Mouse (Mus musculus): ENCODE results near the gene Dctn2. TPM values are rescaled to one million over a fixed set of nuclear protein-coding genes. Genes with fewer than 3 reads are reported as not detected.
"Not testable (repeated sequence)": the region's sequence is repeated elsewhere in the genome, so short reads cannot be mapped to it uniquely, and the experiment has no call there.

Dctn2 gene
- polyA plus RNA-seq, 1 experiment from 2014 or later: 150 TPM

GRCm38 (mm10) chr10:127311476-127312355 lies 45.5 kb downstream of the Dctn2 start, which contains the start of gene Mars:
Gene Mars (minus strand): TSS chr10:127311786.
- Histone ChIP-seq H3K27me3 (replicated peaks) (no peaks in the 10 kb centered on the region), H3K4me3 (replicated peaks) (peak within 1 kb of the TSS; percentile 75), H3K9me3 (no peaks in the 10 kb centered on the region), H3K27ac (peak within 1 kb of the TSS; percentile 62), H3K4me1 (replicated peaks) (peaks cover 8% of the 10 kb centered on the region), H3K9ac (peak within 1 kb of the TSS; percentile 87), H3K4me2 (replicated peaks) (peak within 1 kb of the TSS; percentile 75), H3K36me3 (peaks cover 24% of the 10 kb centered on the region)
- under 1% methylated on average over 65 of the region's 65 CpGs for WGBS
- ATAC-seq: peak; percentile 97

DNA sequence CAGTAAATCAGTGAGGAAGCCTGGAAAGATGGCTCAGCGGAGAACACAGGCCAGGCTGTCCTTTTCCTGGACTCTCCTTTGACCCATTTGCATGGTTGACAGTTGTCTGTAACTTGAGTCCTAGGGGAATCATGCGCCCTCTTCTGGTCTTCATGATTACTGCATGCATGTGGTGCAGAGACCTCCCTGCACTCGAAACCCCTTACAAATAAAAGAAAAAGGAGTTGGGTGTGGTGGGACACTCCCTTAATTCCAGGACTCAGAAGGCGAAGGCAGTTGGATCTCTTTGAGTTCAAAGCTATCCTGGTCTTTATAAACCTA lies 46.1 kb downstream of the Dctn2 start:
- peaks cover 20% of the 10 kb centered on the region for H3K36me3 ChIP-seq
- peaks cover 8% of the 10 kb centered on the region for H3K4me1 ChIP-seq (replicated peaks)
- peak overlapping the region; percentile 75 for H3K4me3 ChIP-seq (replicated peaks)
- peak overlapping the region; percentile 62 for H3K27ac ChIP-seq
- ATAC-seq: peak; percentile 51
- no peaks in the 10 kb centered on the region for H3K9me3 ChIP-seq
- H3K9ac ChIP-seq: peak overlapping the region; percentile 42
- peak overlapping the region; percentile 75 for H3K4me2 ChIP-seq (replicated peaks)
- WGBS: 0% methylated on average over 4 of the region's 4 CpGs
- H3K27me3 ChIP-seq (replicated peaks): no peaks in the 10 kb centered on the region

DNA sequence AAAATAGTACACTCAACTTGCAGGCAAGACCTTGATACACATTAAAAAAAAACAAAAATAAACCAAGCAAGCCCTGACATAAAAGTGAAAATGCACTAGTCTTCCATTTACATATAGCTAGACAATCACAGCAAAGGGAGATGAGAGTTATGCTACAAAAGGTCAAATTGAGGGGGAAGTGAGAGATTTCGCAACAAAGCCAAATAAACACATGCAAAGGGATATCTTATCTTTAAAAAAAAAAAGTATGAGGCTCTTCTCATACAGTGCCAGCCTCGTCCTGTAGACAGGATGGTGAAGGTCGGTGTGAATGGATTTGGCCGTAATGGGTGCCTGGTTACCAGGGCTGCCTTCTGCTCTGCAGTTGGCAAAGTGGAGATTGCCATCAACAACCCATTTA lies 46.7 kb downstream of the Dctn2 start:
- Histone ChIP-seq H3K27me3 (replicated peaks) (no peaks in the 10 kb centered on the region), H3K4me3 (replicated peaks) (no peak overlapping the region), H3K36me3 (peaks cover 14% of the 10 kb centered on the region), H3K9ac (no peak overlapping the region), H3K4me2 (replicated peaks) (no peak overlapping the region), H3K9me3 (no peaks in the 10 kb centered on the region), H3K4me1 (replicated peaks) (peaks cover 8% of the 10 kb centered on the region), H3K27ac (no peak overlapping the region)
- 66% methylated on average over 4 of the region's 4 CpGs for WGBS
- no peak for ATAC-seq

- H3K27me3 ChIP-seq (replicated peaks); H3K4me1 ChIP-seq (replicated peaks); H3K4me3 ChIP-seq (replicated peaks); ATAC-seq; H3K27ac ChIP-seq; H3K9me3 ChIP-seq; H3K36me3 ChIP-seq; H3K4me2 ChIP-seq (replicated peaks); H3K9ac ChIP-seq: not testable (repeated sequence)
- WGBS: 91% methylated on average over 5 of the region's 5 CpGs
Observed at GRCm38 (mm10) chr10:127313516-127313915, 47.3 kb downstream of the Dctn2 start.

GRCm38 (mm10) chr10:127314950-127315349 lies 48.8 kb downstream of the Dctn2 start:
- ATAC-seq; H3K36me3 ChIP-seq; H3K27me3 ChIP-seq (replicated peaks); H3K9me3 ChIP-seq; H3K9ac ChIP-seq; H3K27ac ChIP-seq; H3K4me2 ChIP-seq (replicated peaks); H3K4me1 ChIP-seq (replicated peaks); H3K4me3 ChIP-seq (replicated peaks): not testable (repeated sequence)
- WGBS: 79% methylated on average over 1 of the region's 1 CpGs

DNA sequence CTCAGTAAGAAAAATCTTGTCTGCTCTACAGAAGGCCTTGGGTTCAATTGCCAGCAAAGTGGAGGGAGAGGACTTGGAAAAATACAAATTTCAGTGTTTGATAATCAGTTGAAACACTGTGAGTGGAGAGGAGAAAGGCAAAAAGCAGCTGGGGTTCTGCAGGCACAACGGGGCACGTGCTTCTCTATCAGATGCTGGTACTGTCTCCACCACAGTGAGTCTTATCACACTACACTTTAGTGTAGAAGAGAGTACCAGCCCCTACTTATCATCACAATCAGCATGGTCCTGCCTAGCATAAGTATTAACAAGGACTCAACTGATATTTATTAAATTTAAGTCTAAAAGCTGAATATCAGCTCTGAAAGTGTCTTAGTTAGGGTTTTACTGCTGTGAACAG lies 51.1 kb downstream of the Dctn2 start:
- H3K4me1 ChIP-seq (replicated peaks): no peaks in the 10 kb centered on the region
- H3K4me2 ChIP-seq (replicated peaks): no peak overlapping the region
- H3K27ac ChIP-seq: no peak overlapping the region
- no peaks in the 10 kb centered on the region for H3K9me3 ChIP-seq
- no peak overlapping the region for H3K4me3 ChIP-seq (replicated peaks)
- H3K27me3 ChIP-seq (replicated peaks): no peaks in the 10 kb centered on the region
- no peak for ATAC-seq
- 72% methylated on average over 2 of the region's 2 CpGs for WGBS
- H3K9ac ChIP-seq: no peak overlapping the region
- H3K36me3 ChIP-seq: no peaks in the 10 kb centered on the region

DNA sequence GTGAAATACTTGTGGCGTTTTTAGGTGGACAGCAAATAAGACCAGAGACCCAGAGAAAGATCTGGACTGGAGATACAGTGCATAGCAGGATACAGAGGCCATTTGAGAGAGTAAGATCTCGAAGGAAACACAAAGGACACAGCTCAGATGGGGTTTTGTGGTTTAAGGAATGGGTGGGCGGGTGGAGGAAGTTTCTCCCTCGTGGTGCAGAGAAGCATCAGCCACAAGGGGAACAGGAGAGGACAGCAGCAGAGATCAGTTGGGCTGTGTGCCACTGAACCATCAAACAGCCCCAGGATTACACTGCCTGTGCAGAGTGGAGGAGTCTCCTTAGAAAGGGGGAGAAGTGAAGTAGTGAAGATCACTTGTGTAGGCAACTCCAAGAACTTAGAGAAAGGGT lies 51.8 kb downstream of the Dctn2 start:
- Histone ChIP-seq H3K27me3 (replicated peaks) (no peaks in the 10 kb centered on the region), H3K4me2 (replicated peaks) (no peak overlapping the region), H3K27ac (no peak overlapping the region), H3K4me1 (replicated peaks) (peaks cover 4% of the 10 kb centered on the region; the same call in 1 of the 2 replicates), H3K4me3 (replicated peaks) (no peak overlapping the region), H3K9ac (no peak overlapping the region), H3K9me3 (no peaks in the 10 kb centered on the region), H3K36me3 (no peaks in the 10 kb centered on the region)
- 40% methylated on average over 4 of the region's 4 CpGs for WGBS
- no peak for ATAC-seq

DNA sequence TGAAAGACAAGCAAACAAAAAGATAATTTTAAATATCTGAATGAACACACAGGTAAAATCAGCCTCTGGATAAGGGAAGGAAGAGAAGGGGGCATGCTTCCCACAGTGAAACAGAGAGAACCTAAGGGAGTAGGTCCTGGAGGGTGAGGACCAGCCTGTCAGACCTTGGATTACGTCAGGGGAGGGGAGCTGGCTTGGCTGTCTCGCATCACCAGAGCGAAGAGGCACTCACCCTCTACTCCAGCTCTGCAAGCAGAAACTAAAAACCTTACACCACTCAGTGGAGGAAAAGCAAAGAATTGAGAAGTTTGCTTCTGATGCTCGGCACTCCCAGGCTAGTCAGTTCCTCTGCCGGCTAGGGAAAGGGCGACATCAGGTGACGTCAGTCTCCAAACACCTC lies 53.8 kb downstream of the Dctn2 start:
- 74% methylated on average over 7 of the region's 7 CpGs for WGBS
- H3K4me1 ChIP-seq (replicated peaks): peaks cover 4% of the 10 kb centered on the region; the same call in 1 of the 2 replicates
- no peak for ATAC-seq
- no peak overlapping the region for H3K27ac ChIP-seq
- H3K36me3 ChIP-seq: no peaks in the 10 kb centered on the region
- no peak overlapping the region for H3K4me3 ChIP-seq (replicated peaks)
- no peak overlapping the region for H3K4me2 ChIP-seq (replicated peaks)
- H3K9me3 ChIP-seq: no peaks in the 10 kb centered on the region
- no peak overlapping the region for H3K9ac ChIP-seq
- no peaks in the 10 kb centered on the region for H3K27me3 ChIP-seq (replicated peaks)

- no peak within 1 kb of the TSS for H3K4me2 ChIP-seq (replicated peaks)
- WGBS: 52% methylated on average over 3 of the region's 3 CpGs
- no peaks in the 10 kb centered on the region for H3K9me3 ChIP-seq
- no peak within 1 kb of the TSS for H3K27ac ChIP-seq
- H3K4me1 ChIP-seq (replicated peaks): peaks cover 16% of the 10 kb centered on the region
- no peak for ATAC-seq
- H3K27me3 ChIP-seq (replicated peaks): peaks cover 12% of the 10 kb centered on the region
- no peaks in the 10 kb centered on the region for H3K36me3 ChIP-seq
- no peak within 1 kb of the TSS for H3K9ac ChIP-seq
- H3K4me3 ChIP-seq (replicated peaks): no peak within 1 kb of the TSS
Observed at GRCm38 (mm10) chr10:127321621-127322020, 55.5 kb downstream of the Dctn2 start, which contains the start of gene Arhgap9. Gene Arhgap9 (plus strand): TSS chr10:127321964.

DNA sequence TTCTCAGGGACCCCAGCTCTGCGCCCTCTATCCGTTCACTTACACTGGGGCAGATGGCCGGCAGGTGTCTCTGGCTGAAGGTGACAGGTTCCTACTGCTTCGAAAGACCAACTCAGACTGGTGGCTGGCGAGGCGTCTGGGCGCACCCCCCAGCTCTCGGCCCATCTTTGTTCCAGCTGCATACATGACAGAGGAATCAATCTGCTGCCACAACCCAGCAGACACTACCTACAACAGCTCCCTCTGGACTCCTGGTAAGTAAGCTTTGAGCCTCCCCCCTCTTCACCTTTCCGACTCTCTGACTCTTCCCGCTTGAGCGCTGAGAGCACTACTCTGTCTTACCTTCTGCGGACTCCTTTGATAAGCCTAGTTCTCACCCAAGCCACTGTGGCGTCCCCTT lies 56.0 kb downstream of the Dctn2 start:
- no peak overlapping the region for H3K4me3 ChIP-seq (replicated peaks)
- peaks cover 19% of the 10 kb centered on the region for H3K4me1 ChIP-seq (replicated peaks)
- no peak overlapping the region for H3K4me2 ChIP-seq (replicated peaks)
- peaks cover 14% of the 10 kb centered on the region for H3K27me3 ChIP-seq (replicated peaks)
- H3K27ac ChIP-seq: no peak overlapping the region
- no peak overlapping the region for H3K9ac ChIP-seq
- no peaks in the 10 kb centered on the region for H3K36me3 ChIP-seq
- ATAC-seq: no peak
- WGBS: 59% methylated on average over 13 of the region's 13 CpGs
- H3K9me3 ChIP-seq: no peaks in the 10 kb centered on the region

DNA sequence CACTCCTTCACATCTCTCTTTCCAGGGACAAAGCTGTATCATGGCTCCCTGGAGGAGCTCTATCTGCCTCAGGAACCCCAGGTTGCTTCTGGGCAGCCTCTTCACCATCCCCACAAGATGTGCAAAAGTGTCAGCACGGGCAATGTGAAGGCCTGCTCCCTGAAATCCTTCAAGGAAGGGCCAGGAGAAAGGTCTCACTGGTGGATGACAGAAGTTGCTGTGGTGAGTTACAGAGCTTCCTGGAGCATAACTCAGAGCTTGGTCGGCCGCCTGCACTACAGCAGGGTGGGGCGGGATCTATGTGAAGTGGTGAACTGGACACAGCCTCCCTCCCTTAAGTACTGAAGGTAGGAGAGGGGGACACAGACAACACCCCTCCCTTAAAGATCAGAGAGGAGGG lies 56.5 kb downstream of the Dctn2 start:
- peaks cover 17% of the 10 kb centered on the region for H3K27me3 ChIP-seq (replicated peaks)
- H3K9ac ChIP-seq: no peak overlapping the region
- H3K4me2 ChIP-seq (replicated peaks): no peak overlapping the region
- H3K36me3 ChIP-seq: no peaks in the 10 kb centered on the region
- no peak for ATAC-seq
- H3K27ac ChIP-seq: no peak overlapping the region
- no peaks in the 10 kb centered on the region for H3K9me3 ChIP-seq
- WGBS: 50% methylated on average over 4 of the region's 4 CpGs
- H3K4me1 ChIP-seq (replicated peaks): peaks cover 19% of the 10 kb centered on the region
- no peak overlapping the region for H3K4me3 ChIP-seq (replicated peaks)

DNA sequence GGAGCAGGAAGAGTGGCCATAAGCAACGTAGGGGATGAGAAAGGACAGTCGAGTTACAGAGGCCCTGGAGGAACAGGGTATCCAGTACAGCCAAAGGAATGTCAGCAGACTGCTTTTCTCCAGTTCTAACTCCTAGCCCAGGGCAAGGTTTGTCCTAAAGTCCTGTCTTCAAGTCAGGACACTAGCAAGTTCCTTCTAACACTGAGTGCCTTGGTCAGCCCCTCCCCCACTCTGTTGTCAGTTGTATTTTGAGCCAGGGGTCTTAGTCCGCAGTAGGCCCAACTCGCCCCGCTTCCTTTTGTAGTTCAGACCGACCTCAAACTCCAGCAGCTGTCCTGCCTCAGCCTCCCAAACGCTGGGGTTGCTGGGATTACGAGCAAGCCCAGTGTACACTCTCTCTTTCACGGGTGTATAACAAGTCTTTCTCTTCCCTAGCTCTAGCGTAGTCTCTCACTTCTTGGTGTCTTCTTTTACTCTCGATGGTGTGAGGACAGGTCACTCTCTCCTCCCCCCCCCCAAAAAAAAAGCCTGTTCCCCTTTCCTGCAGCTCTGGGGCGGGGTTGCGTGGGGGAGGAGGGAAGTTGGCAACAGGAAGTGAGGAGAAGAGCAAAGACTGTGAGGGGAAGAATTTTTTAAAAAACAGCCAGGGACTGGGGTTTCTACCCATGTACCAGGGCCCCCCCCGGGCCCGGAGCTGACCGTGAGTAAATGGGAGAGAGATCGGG lies 57.1 kb downstream of the Dctn2 start:
- Histone ChIP-seq H3K27me3 (replicated peaks) (peaks cover 21% of the 10 kb centered on the region), H3K27ac (no peak overlapping the region), H3K4me1 (replicated peaks) (peaks cover 19% of the 10 kb centered on the region), H3K9ac (peak overlapping the region; percentile 23; the same call in 1 of the 2 replicates), H3K9me3 (no peaks in the 10 kb centered on the region), H3K4me2 (replicated peaks) (no peak overlapping the region), H3K4me3 (replicated peaks) (no peak overlapping the region), H3K36me3 (no peaks in the 10 kb centered on the region)
- WGBS: 68% methylated on average over 16 of the region's 17 CpGs
- no peak for ATAC-seq
